Mouse (Mus musculus): ENCODE measurements at regions not wholly inside any gene's neighbourhood (a gene's known extent, or its start where the extent isn't known, plus 50 kb on each side); places are given as distances from the start of the nearest gene placed in this dataset.
A peak's percentile ranks its signal among the peaks of the same experiment; 100 is the strongest.
"Not testable (repeated sequence)": the region's sequence is repeated elsewhere in the genome, so short reads cannot be mapped to it uniquely, and the experiment has no call there.

GRCm38 (mm10) chrX:77307374-77307773 lies 203.4 kb upstream of the Tbl1x start:
- DNase-seq, result no peak

DNA sequence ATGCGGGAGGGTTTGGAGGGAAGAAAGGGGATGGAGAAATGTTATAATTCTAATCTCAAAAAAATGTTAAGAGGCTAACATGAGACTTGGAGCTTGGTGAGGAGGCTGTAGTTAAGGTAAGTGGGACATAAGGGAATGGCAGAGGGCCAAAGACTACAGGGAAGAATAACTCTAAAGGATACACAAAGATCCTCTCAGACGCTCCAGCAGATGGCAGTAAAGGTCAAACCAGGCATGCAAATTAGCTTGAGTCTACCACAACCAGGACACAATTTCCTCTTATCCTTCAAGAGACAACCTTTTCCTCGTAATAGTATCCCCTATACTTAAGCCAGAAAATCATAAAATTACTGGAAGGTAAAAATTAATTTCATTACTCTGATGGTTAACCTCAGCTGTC lies 196.4 kb upstream of the Tbl1x start:
- peak; percentile 43 for DNase-seq

- no peak for DNase-seq
Measured at GRCm38 (mm10) chrX:77323644-77324043, 187.2 kb upstream of the Tbl1x start.

GRCm38 (mm10) chrX:77353181-77353580 lies 157.6 kb upstream of the Tbl1x start:
- DNase-seq, result no peak

GRCm38 (mm10) chrX:77360551-77360950 lies 150.3 kb upstream of the Tbl1x start:
- DNase-seq, result no peak

DNA sequence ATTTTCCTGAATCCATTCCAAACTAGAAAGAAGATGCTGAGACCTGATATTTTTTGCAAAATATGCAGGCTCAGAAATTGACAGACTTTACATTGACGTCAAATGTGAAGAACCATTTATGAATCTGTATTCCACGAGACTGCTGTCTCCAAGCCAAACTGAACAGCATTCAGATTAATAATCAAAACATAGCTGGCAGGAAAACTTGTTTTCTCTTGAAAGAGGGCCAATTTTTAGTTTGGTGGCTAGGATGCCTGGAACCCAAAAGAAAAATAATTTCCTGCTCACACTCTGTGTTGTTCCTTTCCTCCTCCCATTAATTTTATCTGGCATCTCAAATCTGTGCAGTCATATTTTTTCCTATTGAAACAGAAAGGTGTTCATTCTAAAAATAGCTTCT lies 149.7 kb upstream of the Tbl1x start:
- peak; percentile 3 for DNase-seq

GRCm38 (mm10) chrX:77363657-77364056 lies 147.2 kb upstream of the Tbl1x start:
- DNase-seq, result no peak

DNA sequence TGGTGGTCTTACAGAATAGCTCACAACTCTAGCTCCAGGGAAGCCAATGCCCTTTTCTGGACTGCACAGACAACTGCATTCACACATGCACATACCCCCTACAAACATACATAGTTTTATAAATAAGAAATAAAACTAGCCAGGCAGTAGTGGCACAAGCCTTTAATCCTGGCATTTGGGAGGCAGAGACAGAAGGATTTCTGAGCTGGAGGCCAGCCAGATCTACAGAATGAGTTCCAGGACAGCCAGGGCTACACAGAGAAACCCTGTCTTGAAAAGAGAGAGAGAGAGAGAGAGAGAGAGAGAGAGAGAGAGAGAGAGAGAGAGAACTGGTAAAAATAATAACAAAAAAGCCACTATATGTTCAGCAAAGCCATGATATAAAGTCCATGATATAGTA lies 143.5 kb upstream of the Tbl1x start:
- DNase-seq, result no peak

GRCm38 (mm10) chrX:77387271-77387670 lies 123.5 kb upstream of the Tbl1x start:
- no peak for DNase-seq

GRCm38 (mm10) chrX:77391760-77392446 lies 118.9 kb upstream of the Tbl1x start:
- no peak for DNase-seq

GRCm38 (mm10) chrX:77406896-77407295 lies 103.9 kb upstream of the Tbl1x start:
- no peak for DNase-seq

DNA sequence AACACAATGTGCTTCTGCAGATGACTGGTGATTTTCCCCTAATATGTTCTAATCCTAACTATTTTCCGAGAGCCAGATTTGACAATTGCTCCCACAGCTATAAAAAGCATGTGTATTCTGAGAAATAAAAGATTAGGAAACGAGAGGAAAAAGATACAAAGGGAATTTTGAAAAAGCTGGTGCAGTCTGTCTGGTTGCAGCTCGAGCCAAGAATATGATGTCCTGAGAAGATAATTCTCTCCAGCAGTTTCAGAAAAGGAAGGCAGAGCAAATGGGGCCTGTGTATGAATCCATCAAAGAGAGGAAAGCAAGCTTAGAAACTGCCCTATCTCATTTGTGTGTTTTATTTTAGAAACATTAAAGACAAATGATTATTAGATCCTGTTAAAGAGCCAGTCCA lies 102.9 kb upstream of the Tbl1x start:
- no peak for DNase-seq

DNA sequence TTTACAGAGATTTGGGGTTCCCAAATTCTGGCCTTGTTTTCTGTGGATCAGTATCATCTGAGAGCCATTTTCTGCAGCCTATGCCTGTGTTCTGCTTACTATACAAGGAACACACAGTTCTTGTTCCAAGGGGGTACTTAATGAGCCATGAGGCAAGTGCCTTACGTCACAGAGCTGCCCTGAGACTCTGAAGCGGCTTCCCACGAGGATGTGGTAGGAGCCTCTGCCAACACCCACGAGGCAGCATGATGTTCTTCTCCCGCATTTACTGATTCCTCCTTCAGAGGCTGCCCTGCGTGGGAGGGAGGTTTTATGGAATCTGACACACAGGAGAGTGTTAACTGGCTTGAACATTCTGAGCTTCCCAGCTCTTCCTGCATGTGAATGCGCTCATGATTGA lies 101.4 kb upstream of the Tbl1x start:
- DNase-seq, result peak; percentile 67

GRCm38 (mm10) chrX:77410812-77411211 lies 100.0 kb upstream of the Tbl1x start:
- no peak for DNase-seq

DNA sequence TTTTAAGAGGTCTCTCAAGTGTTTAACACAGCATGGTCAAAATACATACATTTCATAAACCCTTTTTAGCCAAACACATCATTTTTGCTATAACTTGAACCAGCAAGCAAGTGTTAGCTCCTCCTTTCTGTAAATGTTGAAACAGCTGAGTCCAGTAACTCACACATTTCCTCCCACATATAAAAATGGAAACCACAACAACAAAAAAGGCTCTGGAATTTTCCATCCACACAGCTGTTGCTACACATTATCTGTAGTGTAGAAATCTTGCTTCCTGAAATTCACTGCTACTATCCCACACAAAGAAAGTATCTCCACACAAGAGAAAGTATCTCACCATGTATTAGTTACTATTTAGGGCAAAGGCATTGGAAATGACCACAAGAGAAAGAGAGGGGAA lies 96.7 kb upstream of the Tbl1x start:
- no peak for DNase-seq

DNA sequence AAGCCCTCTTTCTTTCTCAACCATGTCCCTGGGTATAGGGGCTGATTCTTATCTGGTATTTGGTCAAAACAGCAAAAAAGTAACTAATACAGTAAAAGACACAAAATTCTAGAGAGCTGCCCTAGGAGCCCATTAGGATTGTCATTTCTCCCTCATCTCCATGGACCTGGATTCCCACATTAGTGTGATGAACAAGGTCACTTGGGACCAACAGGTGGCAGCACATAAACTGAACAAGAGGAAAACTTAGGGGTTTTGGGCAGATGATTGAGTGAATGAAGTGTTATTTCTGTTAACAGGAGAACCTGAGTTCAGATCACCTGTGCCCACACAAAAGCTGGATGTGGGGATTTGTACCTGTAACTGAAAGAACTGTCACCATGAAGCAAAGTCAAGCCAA lies 93.0 kb upstream of the Tbl1x start:
- DNase-seq, result no peak

DNA sequence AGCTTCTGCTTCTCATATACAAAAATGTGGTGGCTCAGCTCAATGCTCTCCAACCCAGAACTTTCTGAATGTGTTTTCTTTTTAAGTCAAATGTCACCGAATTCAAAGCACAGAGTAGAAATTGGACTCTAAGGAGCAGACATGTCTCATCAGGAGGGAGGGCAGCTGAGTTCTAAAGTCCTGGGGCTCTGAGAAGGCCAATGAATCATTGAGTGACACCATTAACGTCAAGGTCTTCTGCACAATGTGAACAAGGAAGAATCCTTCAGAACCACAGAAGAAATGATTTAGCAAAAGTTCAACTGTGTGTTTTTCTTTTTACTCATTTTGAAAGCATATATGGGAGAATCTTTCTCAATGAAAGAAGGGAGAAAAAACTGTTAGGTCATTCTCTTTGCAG lies 88.6 kb upstream of the Tbl1x start:
- no peak for DNase-seq

DNA sequence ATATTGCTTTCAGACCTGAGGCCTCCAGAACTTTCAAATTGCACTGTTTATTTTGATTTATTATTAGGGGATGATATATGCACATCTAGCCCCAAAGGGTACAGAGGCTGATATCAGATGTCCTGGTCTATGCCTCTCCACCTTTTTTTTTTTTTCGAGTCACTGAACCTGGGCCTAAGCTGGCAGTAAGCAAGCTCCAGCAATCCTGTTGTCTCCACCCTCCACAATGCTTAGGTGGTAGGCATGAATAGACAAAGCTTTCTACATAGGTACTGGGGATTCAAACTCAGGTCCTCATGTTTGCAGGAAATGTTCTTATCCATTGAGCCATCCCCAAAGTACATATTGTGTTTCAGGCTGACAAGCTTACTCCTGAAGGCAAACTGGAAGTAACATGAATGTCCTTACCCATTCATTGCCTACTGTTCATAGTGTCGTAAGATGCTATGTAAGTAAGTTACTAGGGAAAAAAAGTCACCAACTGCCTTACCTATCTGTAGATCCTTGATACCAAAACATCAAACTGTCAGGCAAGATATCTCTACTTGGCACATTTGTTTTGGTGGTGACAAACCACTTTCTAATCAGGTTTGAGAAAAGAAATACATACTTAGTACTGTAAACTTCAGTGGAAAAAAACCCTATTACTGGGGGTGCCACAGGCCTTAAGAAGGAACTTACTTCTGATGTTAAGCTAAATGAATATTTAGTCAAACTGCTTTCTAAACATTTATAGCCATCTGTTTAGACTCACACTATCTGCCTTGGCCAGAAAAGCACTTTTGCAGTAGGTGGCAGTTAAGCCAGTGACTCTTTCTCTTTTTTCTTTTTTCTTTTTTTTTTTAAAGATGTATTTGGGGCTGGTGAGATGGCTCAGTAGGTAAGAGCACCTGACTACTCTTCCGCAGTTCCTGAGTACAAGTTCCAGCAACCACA lies 85.8 kb upstream of the Tbl1x start:
- no peak for DNase-seq

DNA sequence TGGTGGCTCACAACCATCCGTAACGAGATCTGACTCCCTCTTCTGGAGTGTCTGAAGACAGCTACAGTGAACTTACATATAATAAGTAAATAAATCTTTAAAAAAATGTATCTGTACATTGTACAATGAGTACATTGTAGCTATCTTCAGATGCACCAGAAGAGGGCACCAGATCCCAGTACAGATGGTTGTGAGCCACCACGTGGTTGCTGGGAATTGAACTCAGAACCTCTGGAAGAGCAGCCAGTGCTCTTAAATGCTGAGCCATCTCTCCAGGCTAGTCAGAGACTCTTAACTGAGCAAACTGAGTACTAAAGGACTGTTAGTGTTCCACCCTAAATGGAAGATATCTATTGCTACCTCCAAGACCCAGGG lies 85.1 kb upstream of the Tbl1x start:
- not testable (repeated sequence) for DNase-seq

DNA sequence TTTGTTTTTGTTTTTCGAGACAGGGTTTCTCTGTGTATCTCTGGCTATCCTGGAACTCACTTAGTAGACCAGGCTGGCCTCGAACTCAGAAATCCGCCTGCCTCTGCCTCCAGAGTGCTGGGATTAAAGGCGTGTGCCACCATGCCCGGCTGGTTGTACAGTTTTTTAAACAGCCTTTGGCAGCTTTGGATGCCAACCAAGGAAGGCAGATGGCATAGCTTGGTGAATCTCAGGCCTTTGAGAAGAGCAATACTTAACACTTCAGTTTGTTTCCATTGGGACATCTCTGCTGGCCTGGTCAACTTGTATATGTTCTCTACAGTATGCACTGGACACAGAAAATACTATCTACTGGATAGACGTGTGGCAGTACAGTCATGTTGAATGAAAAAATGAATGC lies 84.0 kb upstream of the Tbl1x start:
- DNase-seq, result peak; percentile 52

- peak; percentile 63 for DNase-seq
Measured at GRCm38 (mm10) chrX:77432001-77432565, 78.7 kb upstream of the Tbl1x start.

DNA sequence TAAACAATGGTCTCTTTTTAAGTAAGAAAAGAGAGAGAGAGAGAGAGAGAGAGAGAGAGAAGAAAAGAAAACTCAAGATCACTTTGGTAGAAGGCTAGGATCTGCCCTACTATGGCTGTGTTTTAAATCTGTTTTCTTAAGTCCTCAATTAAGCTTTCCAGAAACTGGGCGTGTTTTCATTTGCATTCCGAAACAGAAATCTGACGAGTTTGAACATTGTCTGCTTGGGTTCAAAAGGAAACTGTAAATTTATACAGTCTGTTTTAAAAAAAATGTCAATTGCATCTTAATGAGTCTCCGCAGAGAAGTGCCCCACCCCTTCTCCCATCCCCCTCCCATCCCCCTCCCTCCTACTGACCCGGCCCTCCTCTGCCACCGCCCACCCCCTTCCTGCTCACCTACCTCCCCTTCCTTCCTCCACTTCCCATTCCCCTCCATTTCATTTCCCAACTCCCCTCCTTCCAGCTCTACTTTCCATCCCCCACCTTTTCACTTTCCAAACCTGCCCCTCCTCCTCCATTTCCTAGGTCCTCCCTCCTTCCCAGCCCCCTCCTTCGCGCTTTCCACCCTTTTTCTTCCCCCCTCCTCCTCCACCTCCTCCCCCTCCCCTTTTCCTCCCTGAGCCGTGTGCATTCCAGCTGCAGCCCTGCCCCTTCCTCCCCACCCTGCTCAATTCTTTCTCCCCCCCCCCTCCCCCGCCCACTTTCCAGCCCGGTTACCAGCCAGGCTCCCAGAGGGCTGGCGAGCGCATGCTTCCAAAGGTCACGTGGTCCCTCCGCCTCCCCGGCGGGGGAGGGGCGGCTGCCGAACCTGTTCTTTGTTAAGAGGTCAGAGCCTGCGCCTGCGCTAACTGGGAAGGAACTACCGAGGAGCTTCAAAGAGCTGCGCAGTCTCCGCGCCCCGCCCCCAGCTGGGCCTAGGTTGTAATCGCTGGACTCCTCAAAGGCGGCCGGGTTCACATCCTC lies 77.7 kb upstream of the Tbl1x start:
- peak; percentile 97 for DNase-seq

DNA sequence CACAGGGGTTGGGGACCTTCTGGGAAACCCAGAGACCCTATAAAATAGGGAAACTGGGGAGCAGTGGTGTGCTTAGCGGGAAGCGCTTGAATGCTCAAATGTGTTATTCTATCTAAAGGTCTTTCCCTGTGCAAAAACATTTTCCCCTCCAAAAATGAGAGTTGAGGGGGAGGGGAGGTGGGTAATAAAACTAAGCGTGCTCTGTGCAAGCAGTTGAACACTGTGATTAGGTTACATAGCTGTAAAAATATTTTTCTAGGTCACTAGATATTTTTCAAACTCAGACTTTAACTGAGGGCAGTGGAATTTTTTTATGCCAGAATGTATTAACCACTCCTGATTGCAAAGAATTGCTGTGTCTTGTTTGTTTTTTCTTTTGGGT lies 77.0 kb upstream of the Tbl1x start:
- DNase-seq, result no peak
